In genomic region chr11:58010226-58010781, GRCm38 (mm10) we compare ENCODE assay signal across 8 mouse cellular contexts. TPM values are rescaled to one million over a fixed set of nuclear protein-coding genes. Genes with fewer than 3 reads are reported as not detected.
DNase-seq lines count a peak whose midpoint lies in the region; ATAC-seq and TF ChIP-seq lines count a peak whose summit lies in the region.

No protein-coding gene starts in this region.

- WGBS in forebrain, postnatal 0 days, result 2% methylated on average over 16 of the region's 16 CpGs
- WGBS in limb, embryonic 10.5 days, result 3% methylated on average over 16 of the region's 16 CpGs
- WGBS in midbrain, embryonic 12.5 days, result 2% methylated on average over 16 of the region's 16 CpGs
- WGBS in stomach, postnatal 0 days, result 3% methylated on average over 16 of the region's 16 CpGs

- H3K27me3 ChIP-seq in forebrain, postnatal 0 days (ENCODE audit: insufficient read depth, low read length), result no peaks in the 10 kb centered on the region
- H3K27me3 ChIP-seq in limb, embryonic 10.5 days (ENCODE audit: low read depth, poor library complexity, severe bottlenecking), result no peaks in the 10 kb centered on the region
- H3K27me3 ChIP-seq in midbrain, embryonic 12.5 days, result no peaks in the 10 kb centered on the region
- H3K27me3 ChIP-seq in stomach, postnatal 0 days (ENCODE audit: control insufficient read depth, insufficient read depth, low read length), result no peaks in the 10 kb centered on the region

- H3K9ac ChIP-seq in forebrain, postnatal 0 days, result peak overlapping the region; percentile 81
- H3K9ac ChIP-seq in midbrain, embryonic 12.5 days (replicated peaks), result peak overlapping the region; percentile 95
- H3K9ac ChIP-seq in stomach, postnatal 0 days (ENCODE audit: low read length), result peak overlapping the region; percentile 97

- no peaks in the 10 kb centered on the region for H3K36me3 ChIP-seq in forebrain, postnatal 0 days (ENCODE audit: insufficient read depth)
- no peaks in the 10 kb centered on the region for H3K36me3 ChIP-seq in limb, embryonic 10.5 days
- no peaks in the 10 kb centered on the region for H3K36me3 ChIP-seq in midbrain, embryonic 12.5 days
- no peaks in the 10 kb centered on the region for H3K36me3 ChIP-seq in stomach, postnatal 0 days (ENCODE audit: control insufficient read depth, insufficient read depth, low read length)

- peak overlapping the region; percentile 91 for H3K4me2 ChIP-seq in forebrain, postnatal 0 days (ENCODE audit: low read depth)
- peak overlapping the region; percentile 91 for H3K4me2 ChIP-seq in midbrain, embryonic 12.5 days (replicated peaks)
- H3K4me2 ChIP-seq in stomach, postnatal 0 days (replicated peaks; ENCODE audit: low read depth), result peak overlapping the region; percentile 82

- DNase-seq in adrenal gland, adult (ENCODE audit: inconsistent age in 2 of 2, low spot score in 1 of 2), result peak; percentile 52 to 87
- no peak for DNase-seq in adrenal gland, postnatal 4 days (ENCODE audit: low spot score in 2 of 2)
- DNase-seq in adrenal gland, postnatal 14 days, result peak; percentile 45
- DNase-seq in forebrain, postnatal 0 days, result no peak
- DNase-seq in limb, embryonic 10.5 days (ENCODE audit: low spot score), result peak; percentile 41
- DNase-seq in stomach, postnatal 0 days (ENCODE audit: low spot score), result no peak
- no peak for DNase-seq in layer of hippocampus, postnatal 36 days

- no peak for ATAC-seq in forebrain, postnatal 0 days
- ATAC-seq in midbrain, embryonic 12.5 days (ENCODE audit: low FRiP score, low read depth), result no peak
- ATAC-seq in stomach, postnatal 0 days (ENCODE audit: low FRiP score, low TSS enrichment), result no peak

- peaks cover 14% of the 10 kb centered on the region for H3K4me1 ChIP-seq in forebrain, postnatal 0 days (ENCODE audit: insufficient read depth)
- peaks cover 25% of the 10 kb centered on the region for H3K4me1 ChIP-seq in limb, embryonic 10.5 days
- peaks cover 25% of the 10 kb centered on the region for H3K4me1 ChIP-seq in midbrain, embryonic 12.5 days
- no peaks in the 10 kb centered on the region; the same call in 1 of the 2 replicates for H3K4me1 ChIP-seq in stomach, postnatal 0 days (replicated peaks; ENCODE audit: control insufficient read depth, insufficient read depth)

- H3K27ac ChIP-seq in forebrain, postnatal 0 days (ENCODE audit: low read depth, low read length), result no peak overlapping the region
- H3K27ac ChIP-seq in limb, embryonic 10.5 days, result peak overlapping the region; percentile 96
- H3K27ac ChIP-seq in midbrain, embryonic 12.5 days (replicated peaks), result no peak overlapping the region
- peak overlapping the region; percentile 96 for H3K27ac ChIP-seq in stomach, postnatal 0 days (replicated peaks)

- peak overlapping the region; percentile 89 for H3K4me3 ChIP-seq in forebrain, postnatal 0 days (ENCODE audit: low read depth, low read length)
- H3K4me3 ChIP-seq in limb, embryonic 10.5 days, result peak overlapping the region; percentile 98
- peak overlapping the region; percentile 97 for H3K4me3 ChIP-seq in midbrain, embryonic 12.5 days
- H3K4me3 ChIP-seq in stomach, postnatal 0 days (ENCODE audit: low read depth, low read length), result peak overlapping the region; percentile 99

- no peak for TF ChIP-seq CTCF in forebrain, postnatal 0 days (IDR thresholded peaks at IDR 0.05; ENCODE audit: low read depth)
- no peak for TF ChIP-seq CTCF in stomach, postnatal 0 days (IDR thresholded peaks at IDR 0.05; ENCODE audit: low read depth)

- TF ChIP-seq EP300 in stomach, postnatal 0 days (optimal IDR thresholded peaks at IDR 0.05), result no peak

- H3K9me3 ChIP-seq in forebrain, postnatal 0 days (ENCODE audit: low read length), result no peaks in the 10 kb centered on the region
- H3K9me3 ChIP-seq in limb, embryonic 10.5 days (replicated peaks), result no peaks in the 10 kb centered on the region
- H3K9me3 ChIP-seq in midbrain, embryonic 12.5 days, result no peaks in the 10 kb centered on the region
- H3K9me3 ChIP-seq in stomach, postnatal 0 days (ENCODE audit: control insufficient read depth, low read length), result no peaks in the 10 kb centered on the region

RNA-seq across cellular contexts. Expression of gene Larp1, which starts 1.4 kb away (rescaled TPM):
- total RNA-seq in adrenal gland, postnatal 4 days (2021), result 100 to 1,000 TPM; 103 to 106 TPM
- total RNA-seq in adrenal gland, postnatal 14 days (2021), result 95.5 and 95.9 TPM in 2 replicates
- 33.0 and 43.9 TPM in 2 replicates for total RNA-seq in forebrain, postnatal 0 days (2014; rRNA removed)
- polyA plus RNA-seq in forebrain, postnatal 0 days (2015; fragmentation: Nextera tagmentation; extraction: Ambion mirVana), result 7.6 and 13.3 TPM in 2 replicates
- polyA plus RNA-seq in limb, embryonic 10.5 days (2016; fragmentation: Nextera tagmentation; extraction: Ambion mirVana), result 20.0 and 22.6 TPM in 2 replicates
- 15.3 TPM in 2 replicates for polyA plus RNA-seq in midbrain, embryonic 12.5 days (2016; fragmentation: Nextera tagmentation; extraction: Ambion mirVana)
- polyA plus RNA-seq in stomach, postnatal 0 days (2015; fragmentation: Nextera tagmentation; extraction: Ambion mirVana), result 11.6 and 12.8 TPM in 2 replicates
- total RNA-seq in layer of hippocampus, postnatal 36 days (2021), result 10 to 100 TPM; 86.2 to 93.8 TPM

Comparison
In these comparisons a context has a peak if more than half of its experiments do, and no peak if none do; other contexts are left out.
1. DNase-seq: peak in adrenal gland, adult (2 of 2), adrenal gland, postnatal 14 days (single experiment) and limb, embryonic 10.5 days (single experiment); none in adrenal gland, postnatal 4 days (0 of 2), forebrain, postnatal 0 days (single experiment), stomach, postnatal 0 days (single experiment) and layer of hippocampus, postnatal 36 days (0 of 2).
2. H3K27ac ChIP-seq: peak in limb, embryonic 10.5 days (single experiment) and stomach, postnatal 0 days (single experiment); none in forebrain, postnatal 0 days (single experiment) and midbrain, embryonic 12.5 days (single experiment).
3. Peak in every context shown above with its lines, with median percentiles within 50 percentile points of each other: H3K4me2 ChIP-seq, H3K4me3 ChIP-seq and H3K9ac ChIP-seq.